Mouse (Mus musculus): ENCODE results near the gene Olfr279.
"Not testable (repeated sequence)": the region's sequence is repeated elsewhere in the genome, so short reads cannot be mapped to it uniquely, and the experiment has no call there.

The Olfr279 gene

GRCm38 (mm10) chr15:98511386-98511928 lies 19.3 kb downstream of the Olfr279 start:
- DNase-seq: no peak

- DNase-seq: no peak
Observed at GRCm38 (mm10) chr15:98512232-98512631, 20.0 kb downstream of the Olfr279 start.

- DNase-seq: peak; percentile 38
Observed at GRCm38 (mm10) chr15:98512799-98513321, 20.7 kb downstream of the Olfr279 start.

GRCm38 (mm10) chr15:98513676-98514075 lies 21.5 kb downstream of the Olfr279 start:
- not testable (repeated sequence) for DNase-seq

GRCm38 (mm10) chr15:98514146-98514545 lies 21.9 kb downstream of the Olfr279 start:
- DNase-seq: no peak

GRCm38 (mm10) chr15:98514845-98515244 lies 22.6 kb downstream of the Olfr279 start:
- DNase-seq: not testable (repeated sequence)

GRCm38 (mm10) chr15:98517380-98518355 lies 25.5 kb downstream of the Olfr279 start:
- peak; percentile 50 for DNase-seq

- DNase-seq: no peak
Observed at GRCm38 (mm10) chr15:98521245-98521644, 29.0 kb downstream of the Olfr279 start.

- no peak for DNase-seq
Observed at GRCm38 (mm10) chr15:98526057-98526456, 33.9 kb downstream of the Olfr279 start.

GRCm38 (mm10) chr15:98527056-98527771 lies 35.0 kb downstream of the Olfr279 start:
- no peak for DNase-seq

GRCm38 (mm10) chr15:98528066-98528563 lies 35.9 kb downstream of the Olfr279 start:
- DNase-seq: no peak

GRCm38 (mm10) chr15:98532281-98532680 lies 40.1 kb downstream of the Olfr279 start:
- DNase-seq: no peak

- DNase-seq: no peak
Observed at GRCm38 (mm10) chr15:98533035-98533531, 40.9 kb downstream of the Olfr279 start.

GRCm38 (mm10) chr15:98533881-98534627 lies 41.9 kb downstream of the Olfr279 start, which contains the start of gene Kansl2:
TSS of gene Kansl2 (minus strand) at chr15:98534264.
- DNase-seq: peak; percentile 98

- no peak for DNase-seq
Observed at GRCm38 (mm10) chr15:98535921-98536320, 43.7 kb downstream of the Olfr279 start.

- DNase-seq: no peak
Observed at GRCm38 (mm10) chr15:98536828-98537510, 44.8 kb downstream of the Olfr279 start.

- no peak for DNase-seq
Observed at GRCm38 (mm10) chr15:98537923-98538322, 45.7 kb downstream of the Olfr279 start.

GRCm38 (mm10) chr15:98541064-98541463 lies 48.9 kb downstream of the Olfr279 start:
- no peak for DNase-seq

- no peak for DNase-seq
Observed at GRCm38 (mm10) chr15:98543341-98543740, 51.1 kb downstream of the Olfr279 start.

- DNase-seq: no peak
Observed at GRCm38 (mm10) chr15:98545151-98545550, 52.9 kb downstream of the Olfr279 start.

- DNase-seq: no peak
Observed at GRCm38 (mm10) chr15:98546843-98547242, 54.6 kb downstream of the Olfr279 start.
